Mouse (Mus musculus) gastrocnemius, postnatal 10 days (tissue): ENCODE data around the gene Shb. TPM values are rescaled to one million over a fixed set of nuclear protein-coding genes. Genes with fewer than 3 reads are reported as not detected.
A peak's percentile ranks its signal among the peaks of the same experiment; 100 is the strongest.

Source experiments
- DNase-seq: peaks from one replicate; pipeline ENCODE4 v3.0.0; 2021; ENCODE audit warnings: mixed read lengths
- total RNA-seq, 2 experiments: library from RNA; stranded (reverse); gene quantifications; 2 replicates each; pipeline ENCODE4 v1.2.3; 2021

Shb gene
- total RNA-seq, 2 experiments from 2014 or later: 9.3 to 12.5 TPM

GRCm38 (mm10) chr4:45421519-45422260, 110.6 kb downstream of the Shb start:
- DNase-seq: no peak

GRCm38 (mm10) chr4:45420733-45421132, 111.5 kb downstream of the Shb start:
- no peak for DNase-seq

GRCm38 (mm10) chr4:45419051-45419450, 113.2 kb downstream of the Shb start:
- DNase-seq: no peak

- DNase-seq: peak; percentile 58
Observed at GRCm38 (mm10) chr4:45418229-45418950, 113.9 kb downstream of the Shb start.

- no peak for DNase-seq
Observed at GRCm38 (mm10) chr4:45416314-45416713, 116.0 kb downstream of the Shb start.

GRCm38 (mm10) chr4:45413674-45414338, 118.5 kb downstream of the Shb start:
- no peak for DNase-seq

- no peak for DNase-seq
Observed at GRCm38 (mm10) chr4:45412433-45413192, 119.7 kb downstream of the Shb start.

- no peak for DNase-seq
Observed at GRCm38 (mm10) chr4:45411181-45411790, 121.0 kb downstream of the Shb start.

GRCm38 (mm10) chr4:45409270-45409669, 123.0 kb downstream of the Shb start:
- peak; percentile 61 for DNase-seq

GRCm38 (mm10) chr4:45408427-45409132, 123.7 kb downstream of the Shb start, which contains the start of gene Slc25a51:
TSS of gene Slc25a51 (minus strand) at chr4:45408766.
- peak; percentile 85 for DNase-seq

- no peak for DNase-seq
Observed at GRCm38 (mm10) chr4:45407703-45408334, 124.5 kb downstream of the Shb start.

- DNase-seq: no peak
Observed at GRCm38 (mm10) chr4:45407001-45407702, 125.1 kb downstream of the Shb start.

- no peak for DNase-seq
Observed at GRCm38 (mm10) chr4:45406397-45406796, 125.9 kb downstream of the Shb start.

GRCm38 (mm10) chr4:45405315-45405714, 127.0 kb downstream of the Shb start:
- no peak for DNase-seq

- no peak for DNase-seq
Observed at GRCm38 (mm10) chr4:45404086-45404485, 128.2 kb downstream of the Shb start.

- no peak for DNase-seq
Observed at GRCm38 (mm10) chr4:45403499-45403878, 128.8 kb downstream of the Shb start.

GRCm38 (mm10) chr4:45402878-45403498, 129.3 kb downstream of the Shb start:
- DNase-seq: no peak

GRCm38 (mm10) chr4:45402281-45402680, 130.0 kb downstream of the Shb start:
- DNase-seq: no peak

- DNase-seq: no peak
Observed at GRCm38 (mm10) chr4:45399421-45400210, 132.7 kb downstream of the Shb start.
